Mouse (Mus musculus): Measurements from ENCODE around the gene Adss.
A peak's percentile ranks its signal among the peaks of the same experiment; 100 is the strongest.

The Adss gene

GRCm38 (mm10) chr1:177727883-177728525 is 68.3 kb downstream of the Adss start:
- no peak for DNase-seq (ENCODE audit: low read depth, low spot score)

DNA sequence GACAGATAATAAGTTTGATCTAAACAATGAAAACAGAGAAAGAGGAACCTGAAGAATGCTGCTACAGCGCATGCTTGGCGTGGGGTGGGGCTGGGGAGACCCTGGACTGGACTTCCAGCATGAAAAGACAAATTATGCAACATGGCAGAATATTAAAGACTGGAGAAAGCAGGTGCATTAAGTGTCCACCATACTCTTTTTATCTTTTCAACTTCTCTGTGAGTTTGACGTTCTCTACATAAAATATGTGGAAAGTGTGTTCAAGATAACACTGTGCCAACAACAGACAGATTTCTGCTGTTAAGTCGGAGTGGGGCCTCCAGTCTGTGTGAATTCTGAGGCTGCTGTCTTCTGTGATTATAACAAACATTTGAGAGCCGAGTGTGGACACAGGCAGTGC is 69.4 kb downstream of the Adss start:
- no peak for DNase-seq (ENCODE audit: low read depth, low spot score)

- DNase-seq (ENCODE audit: low read depth, low spot score), result no peak
Observed at GRCm38 (mm10) chr1:177723786-177724185, 72.5 kb downstream of the Adss start.

GRCm38 (mm10) chr1:177719029-177719427 is 77.3 kb downstream of the Adss start:
- DNase-seq (ENCODE audit: low read depth, low spot score), result peak; percentile 93

DNA sequence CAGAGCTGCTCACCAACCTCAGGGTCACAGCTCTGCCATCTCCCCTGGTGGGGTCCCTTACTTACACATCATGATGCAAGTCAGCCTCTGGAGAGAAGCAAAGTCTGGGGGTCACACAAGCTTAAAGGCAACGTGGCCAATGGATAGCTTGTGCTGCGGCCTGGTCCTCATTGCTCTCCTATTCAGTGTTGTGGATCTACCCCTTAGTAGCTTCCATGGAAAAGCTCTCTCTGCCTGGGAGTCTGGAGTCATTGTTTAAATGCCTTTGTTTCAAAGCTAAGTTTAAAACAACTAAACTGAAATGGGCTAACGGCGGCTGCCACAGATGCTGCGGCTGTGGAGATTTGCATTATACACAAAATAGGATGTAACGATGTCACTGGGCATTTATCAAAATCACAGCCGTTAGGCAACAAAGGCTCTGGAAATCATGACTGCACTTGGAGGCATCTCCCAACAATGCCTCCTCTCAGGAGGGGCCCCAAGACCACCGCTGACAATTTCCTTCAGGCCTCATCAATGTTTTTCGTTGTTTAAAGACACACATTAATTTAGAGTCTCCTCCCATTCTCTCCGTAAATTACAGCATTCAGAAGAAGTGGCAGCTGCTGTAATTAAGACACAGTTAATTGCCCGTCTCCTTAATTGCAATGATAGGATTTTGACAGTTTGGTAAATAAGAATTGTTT is 77.8 kb downstream of the Adss start:
- DNase-seq (ENCODE audit: low read depth, low spot score), result peak; percentile 32

GRCm38 (mm10) chr1:177717057-177717835 is 79.1 kb downstream of the Adss start:
- peak; percentile 56 for DNase-seq (ENCODE audit: low read depth, low spot score)

DNA sequence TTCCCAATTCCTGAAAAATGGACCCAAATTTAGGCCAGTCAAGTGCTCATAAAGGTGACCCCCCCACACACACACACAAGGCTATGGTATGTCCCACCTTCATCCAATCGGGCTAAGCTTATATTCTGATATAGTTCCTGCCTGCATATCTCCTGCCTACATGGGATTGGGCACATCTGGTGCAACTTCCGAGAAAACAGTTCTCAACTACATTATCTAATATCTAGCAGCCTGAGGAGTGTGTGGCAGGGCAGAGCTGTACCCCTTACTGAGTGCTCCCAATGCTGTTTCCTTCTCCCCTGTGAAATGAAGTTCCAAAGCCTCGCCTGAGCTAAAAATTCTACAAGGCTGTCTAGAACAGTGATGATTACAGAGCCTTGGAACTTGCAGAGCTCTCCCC is 79.9 kb downstream of the Adss start:
- DNase-seq (ENCODE audit: low read depth, low spot score), result no peak

DNA sequence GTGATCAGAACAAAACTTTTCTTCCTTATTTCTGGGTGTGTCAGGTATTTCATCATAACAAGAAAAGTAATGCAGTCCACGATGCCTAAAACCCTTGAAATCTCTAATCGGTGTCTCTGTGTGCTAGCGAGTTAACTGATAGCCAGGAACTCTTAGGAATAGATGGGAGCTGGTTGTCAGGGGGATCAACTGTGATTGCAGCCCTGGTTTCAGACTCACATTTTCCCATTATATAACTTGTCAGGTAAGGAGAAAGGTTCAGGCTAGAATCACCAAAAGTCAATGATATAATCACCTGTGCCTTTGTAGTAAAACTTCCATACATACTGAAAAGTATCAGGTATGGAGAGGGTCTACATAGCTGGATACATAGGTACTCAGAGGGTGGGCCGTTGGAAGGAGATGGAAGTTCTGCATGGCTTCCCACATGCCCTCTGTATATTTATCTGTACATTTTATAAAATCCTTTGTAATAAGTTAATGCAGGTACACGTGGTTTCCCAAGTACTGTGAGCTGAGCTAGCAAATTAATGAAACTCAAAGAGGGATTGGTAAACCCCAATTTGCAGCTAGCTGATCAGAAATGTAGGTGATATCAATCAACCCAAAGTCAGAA is 81.8 kb downstream of the Adss start:
- no peak for DNase-seq (ENCODE audit: low read depth, low spot score)

GRCm38 (mm10) chr1:177713635-177714396 is 82.5 kb downstream of the Adss start:
- DNase-seq (ENCODE audit: low read depth, low spot score), result no peak
